Mouse (Mus musculus): Measurements from ENCODE around the gene Ndufs8. TPM values are rescaled to one million over a fixed set of nuclear protein-coding genes. Genes with fewer than 3 reads are reported as not detected.
A peak's percentile ranks its signal among the peaks of the same experiment; 100 is the strongest.

Ndufs8 gene
- polyA plus RNA-seq, 1 experiment from 2014 or later: 361 TPM

DNA sequence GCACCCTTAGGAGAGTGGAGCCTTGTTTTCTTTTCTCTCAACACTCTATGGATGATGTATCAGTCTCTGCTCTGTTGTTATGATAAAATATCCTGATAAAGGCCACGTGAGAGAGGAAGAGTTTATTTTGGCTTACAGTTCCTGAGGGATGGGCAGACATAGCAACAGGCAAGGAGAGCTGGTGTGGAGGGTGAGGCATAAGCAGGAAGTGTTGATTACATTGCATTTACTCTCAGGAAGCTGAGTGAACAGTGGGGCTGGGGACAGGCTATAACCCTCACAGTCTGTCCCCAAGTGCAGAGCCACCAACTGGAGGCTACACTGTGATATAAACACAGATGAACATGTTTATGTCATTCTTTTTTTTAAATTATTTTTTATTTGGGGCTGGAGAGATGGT, 39.5 kb upstream of the Ndufs8 start:
- Histone ChIP-seq H3K4me2 (replicated peaks; ENCODE audit: low read depth, low read length) (no peak overlapping the region), H3K9ac (replicated peaks; ENCODE audit: low read depth, low read length) (no peak overlapping the region), H3K27ac (ENCODE audit: low read length) (no peak overlapping the region), H3K27me3 (ENCODE audit: control insufficient read depth, insufficient read depth, low read length) (no peaks in the 10 kb centered on the region), H3K36me3 (ENCODE audit: control insufficient read depth, insufficient read depth, low read length) (no peaks in the 10 kb centered on the region), H3K4me3 (ENCODE audit: low read depth, low read length) (no peak overlapping the region), H3K4me1 (ENCODE audit: control insufficient read depth, insufficient read depth, low read length) (no peaks in the 10 kb centered on the region), H3K9me3 (ENCODE audit: control insufficient read depth, low read depth, low read length) (no peaks in the 10 kb centered on the region)
- no peak for ATAC-seq (ENCODE audit: insufficient number of reproducible peaks, insufficient read depth, low FRiP score, low read depth)
- WGBS: 26% methylated on average over 1 of the region's 1 CpGs

DNA sequence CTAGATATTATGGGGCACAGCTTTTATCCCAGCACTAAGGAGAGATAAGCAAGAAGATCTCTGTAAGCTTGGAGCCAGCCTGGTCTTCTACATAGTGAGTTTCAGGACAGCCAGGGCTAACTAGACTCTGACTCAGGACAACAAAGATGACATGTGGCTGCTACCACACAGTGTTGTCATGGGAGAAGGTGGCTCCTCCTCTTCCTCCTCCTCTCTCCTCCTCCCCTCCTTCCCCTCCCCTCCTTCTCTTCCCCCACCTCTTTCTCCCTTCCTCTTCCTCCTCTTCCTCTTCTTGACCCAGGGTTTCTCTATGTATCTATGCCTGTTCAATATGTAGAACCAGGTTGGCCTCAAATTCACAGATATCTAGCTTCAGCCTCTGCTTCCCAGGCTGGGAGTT, 38.9 kb upstream of the Ndufs8 start:
- Histone ChIP-seq H3K9ac (replicated peaks; ENCODE audit: low read depth, low read length) (no peak overlapping the region), H3K27me3 (ENCODE audit: control insufficient read depth, insufficient read depth, low read length) (no peaks in the 10 kb centered on the region), H3K4me1 (ENCODE audit: control insufficient read depth, insufficient read depth, low read length) (no peaks in the 10 kb centered on the region), H3K36me3 (ENCODE audit: control insufficient read depth, insufficient read depth, low read length) (no peaks in the 10 kb centered on the region), H3K4me3 (ENCODE audit: low read depth, low read length) (no peak overlapping the region), H3K4me2 (replicated peaks; ENCODE audit: low read depth, low read length) (no peak overlapping the region), H3K27ac (ENCODE audit: low read length) (no peak overlapping the region), H3K9me3 (ENCODE audit: control insufficient read depth, low read depth, low read length) (no peaks in the 10 kb centered on the region)
- no peak for ATAC-seq (ENCODE audit: insufficient number of reproducible peaks, insufficient read depth, low FRiP score, low read depth)

DNA sequence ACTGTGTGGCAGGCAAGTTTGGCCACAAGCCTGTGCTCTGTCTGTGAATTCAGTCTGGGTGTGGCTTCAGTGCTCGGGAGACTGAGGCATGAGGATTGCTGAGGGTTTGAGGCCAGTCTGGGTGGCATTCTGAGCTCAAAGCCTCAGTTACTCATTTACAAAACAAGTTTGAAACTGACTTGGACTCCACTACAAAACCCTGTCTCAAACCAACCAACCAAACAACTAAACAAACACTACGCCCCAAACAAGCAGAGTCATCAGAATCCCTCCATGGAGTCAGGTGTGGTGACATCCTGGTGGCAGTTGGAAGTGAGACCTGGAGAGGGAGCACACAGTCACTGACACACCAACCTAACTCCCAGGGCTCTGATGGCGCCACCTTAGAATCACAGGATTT, 37.8 kb upstream of the Ndufs8 start:
- no peaks in the 10 kb centered on the region for H3K4me1 ChIP-seq (ENCODE audit: control insufficient read depth, insufficient read depth, low read length)
- no peak overlapping the region for H3K4me3 ChIP-seq (ENCODE audit: low read depth, low read length)
- WGBS: 78% methylated on average over 3 of the region's 3 CpGs
- ATAC-seq (ENCODE audit: insufficient number of reproducible peaks, insufficient read depth, low FRiP score, low read depth): no peak
- no peak overlapping the region for H3K9ac ChIP-seq (replicated peaks; ENCODE audit: low read depth, low read length)
- no peaks in the 10 kb centered on the region for H3K36me3 ChIP-seq (ENCODE audit: control insufficient read depth, insufficient read depth, low read length)
- H3K27ac ChIP-seq (ENCODE audit: low read length): no peak overlapping the region
- H3K27me3 ChIP-seq (ENCODE audit: control insufficient read depth, insufficient read depth, low read length): no peaks in the 10 kb centered on the region
- no peaks in the 10 kb centered on the region for H3K9me3 ChIP-seq (ENCODE audit: control insufficient read depth, low read depth, low read length)
- H3K4me2 ChIP-seq (replicated peaks; ENCODE audit: low read depth, low read length): no peak overlapping the region

DNA sequence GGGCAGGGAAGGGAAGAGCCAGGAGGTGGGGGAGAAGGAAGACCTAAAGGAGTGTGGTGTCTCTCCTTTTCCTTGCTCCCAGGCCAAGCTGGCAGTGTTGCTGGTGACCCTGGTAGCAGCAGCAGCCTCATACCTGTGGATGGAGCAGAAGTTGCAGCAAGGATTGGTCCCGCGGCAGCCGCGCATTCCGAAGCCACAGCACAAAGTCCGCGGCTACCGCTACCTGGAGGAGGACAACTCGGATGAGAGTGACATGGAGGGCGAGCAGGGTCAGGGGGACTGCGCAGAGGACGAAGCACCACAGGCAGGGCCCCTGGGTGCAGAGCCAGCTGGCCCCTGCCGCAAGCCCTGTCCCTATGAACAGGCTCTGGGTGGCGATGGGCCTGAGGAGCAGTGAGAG, 36.0 kb upstream of the Ndufs8 start:
- WGBS: 71% methylated on average over 14 of the region's 14 CpGs
- Histone ChIP-seq H3K9me3 (ENCODE audit: control insufficient read depth, low read depth, low read length) (no peaks in the 10 kb centered on the region), H3K4me1 (ENCODE audit: control insufficient read depth, insufficient read depth, low read length) (no peaks in the 10 kb centered on the region), H3K4me2 (replicated peaks; ENCODE audit: low read depth, low read length) (no peak overlapping the region), H3K27me3 (ENCODE audit: control insufficient read depth, insufficient read depth, low read length) (no peaks in the 10 kb centered on the region), H3K4me3 (ENCODE audit: low read depth, low read length) (no peak overlapping the region), H3K27ac (ENCODE audit: low read length) (no peak overlapping the region), H3K36me3 (ENCODE audit: control insufficient read depth, insufficient read depth, low read length) (no peaks in the 10 kb centered on the region), H3K9ac (replicated peaks; ENCODE audit: low read depth, low read length) (no peak overlapping the region)
- no peak for ATAC-seq (ENCODE audit: insufficient number of reproducible peaks, insufficient read depth, low FRiP score, low read depth)

DNA sequence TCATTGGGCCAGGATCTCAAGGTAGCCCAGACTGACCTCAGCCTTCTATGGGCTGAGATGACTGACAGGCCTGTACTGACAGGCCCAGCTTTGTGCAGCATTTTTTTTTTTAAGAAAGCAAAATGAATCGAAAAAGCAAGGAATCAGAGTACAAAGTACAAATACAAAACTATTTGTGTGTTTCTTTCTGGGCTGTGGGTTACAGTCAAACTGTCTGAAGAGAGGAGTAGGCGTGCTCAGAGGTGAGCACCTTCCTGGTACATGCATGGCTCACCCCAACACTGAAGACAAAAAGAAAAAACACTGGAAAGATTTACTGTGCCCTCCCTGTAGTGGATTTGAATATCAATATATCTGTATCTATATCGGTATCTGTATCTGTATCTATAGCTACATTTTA, 35.2 kb upstream of the Ndufs8 start:
- 71% methylated on average over 3 of the region's 3 CpGs for WGBS
- H3K4me1 ChIP-seq (ENCODE audit: control insufficient read depth, insufficient read depth, low read length): no peaks in the 10 kb centered on the region; the same call in 1 of the 2 replicates
- no peak for ATAC-seq (ENCODE audit: insufficient number of reproducible peaks, insufficient read depth, low FRiP score, low read depth)

DNA sequence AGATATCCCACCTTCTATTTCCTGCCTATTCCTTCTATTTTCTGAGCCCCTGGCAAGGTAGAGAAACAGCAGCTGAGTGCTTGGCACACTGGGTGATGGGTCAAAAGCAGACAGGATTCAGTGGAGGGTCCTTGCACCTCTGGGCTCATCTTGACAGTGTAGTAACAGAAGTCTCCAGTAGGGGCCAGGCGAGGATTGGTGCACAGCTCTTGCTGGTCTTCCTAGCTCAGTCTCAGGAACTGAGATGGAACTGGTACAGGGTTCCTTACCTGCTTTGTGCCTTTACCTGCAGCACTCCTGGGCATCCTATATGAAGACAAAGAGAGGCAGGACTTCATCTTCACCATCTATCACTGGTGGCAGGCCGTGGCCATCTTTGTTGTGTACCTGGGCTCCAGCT, 34.1 kb upstream of the Ndufs8 start:
- no peak overlapping the region for H3K9ac ChIP-seq (replicated peaks; ENCODE audit: low read depth, low read length)
- H3K9me3 ChIP-seq (ENCODE audit: control insufficient read depth, low read depth, low read length): no peaks in the 10 kb centered on the region
- H3K36me3 ChIP-seq (ENCODE audit: control insufficient read depth, insufficient read depth, low read length): no peaks in the 10 kb centered on the region
- no peak overlapping the region for H3K4me2 ChIP-seq (replicated peaks; ENCODE audit: low read depth, low read length)
- no peak overlapping the region for H3K27ac ChIP-seq (ENCODE audit: low read length)
- no peaks in the 10 kb centered on the region; the same call in 1 of the 2 replicates for H3K4me1 ChIP-seq (ENCODE audit: control insufficient read depth, insufficient read depth, low read length)
- no peak overlapping the region for H3K4me3 ChIP-seq (ENCODE audit: low read depth, low read length)
- ATAC-seq (ENCODE audit: insufficient number of reproducible peaks, insufficient read depth, low FRiP score, low read depth): 0 out of 2 replicates have a peak, but pooled peaks have one; percentile 43
- 23% methylated on average over 2 of the region's 2 CpGs for WGBS
- no peaks in the 10 kb centered on the region for H3K27me3 ChIP-seq (ENCODE audit: control insufficient read depth, insufficient read depth, low read length)

More for the DNA sequence above, 35.2 kb upstream of the Ndufs8 start:
- Histone ChIP-seq H3K4me3 (ENCODE audit: low read depth, low read length) (no peak overlapping the region), H3K27me3 (ENCODE audit: control insufficient read depth, insufficient read depth, low read length) (no peaks in the 10 kb centered on the region), H3K27ac (ENCODE audit: low read length) (no peak overlapping the region), H3K4me2 (replicated peaks; ENCODE audit: low read depth, low read length) (no peak overlapping the region), H3K9ac (replicated peaks; ENCODE audit: low read depth, low read length) (no peak overlapping the region), H3K36me3 (ENCODE audit: control insufficient read depth, insufficient read depth, low read length) (no peaks in the 10 kb centered on the region), H3K9me3 (ENCODE audit: control insufficient read depth, low read depth, low read length) (no peaks in the 10 kb centered on the region)

DNA sequence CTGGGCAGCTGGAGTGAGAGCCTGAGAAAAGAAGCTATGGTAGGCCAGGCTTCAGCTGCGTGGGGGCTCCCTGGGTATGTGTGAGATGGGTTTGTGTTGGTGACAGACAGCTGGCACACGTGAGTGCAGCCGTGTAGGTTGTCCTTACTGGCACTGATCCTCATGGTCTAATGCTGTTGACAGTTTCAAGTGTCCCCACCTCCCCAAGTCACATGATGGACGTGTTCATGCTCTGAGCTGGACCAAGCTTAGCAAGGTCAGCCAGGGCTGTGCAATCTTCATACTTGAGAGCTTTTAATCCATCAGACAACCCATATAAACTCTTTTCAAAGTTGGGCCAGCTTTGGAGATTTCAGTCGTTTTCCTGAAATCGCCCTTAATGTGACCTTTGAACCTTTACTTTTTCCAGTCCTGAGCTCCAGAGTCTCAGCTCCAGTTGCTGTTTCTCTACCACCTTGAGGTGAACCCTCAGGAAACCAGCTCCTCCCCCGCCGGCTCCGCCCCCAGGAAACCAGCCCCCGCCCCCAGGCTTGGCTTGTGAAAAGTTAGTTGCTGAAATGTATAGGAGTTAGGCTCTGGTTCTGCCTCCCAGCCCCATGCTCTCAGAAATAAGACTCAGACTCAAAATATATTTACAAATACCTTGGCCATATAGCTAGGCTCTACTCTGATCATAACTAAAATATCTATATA, 33.4 kb upstream of the Ndufs8 start:
- Histone ChIP-seq H3K4me1 (ENCODE audit: control insufficient read depth, insufficient read depth, low read length) (no peaks in the 10 kb centered on the region; the same call in 1 of the 2 replicates), H3K9me3 (ENCODE audit: control insufficient read depth, low read depth, low read length) (no peaks in the 10 kb centered on the region), H3K4me3 (ENCODE audit: low read depth, low read length) (no peak overlapping the region), H3K27me3 (ENCODE audit: control insufficient read depth, insufficient read depth, low read length) (no peaks in the 10 kb centered on the region), H3K36me3 (ENCODE audit: control insufficient read depth, insufficient read depth, low read length) (no peaks in the 10 kb centered on the region), H3K4me2 (replicated peaks; ENCODE audit: low read depth, low read length) (no peak overlapping the region), H3K9ac (replicated peaks; ENCODE audit: low read depth, low read length) (no peak overlapping the region), H3K27ac (ENCODE audit: low read length) (no peak overlapping the region)
- no peak for ATAC-seq (ENCODE audit: insufficient number of reproducible peaks, insufficient read depth, low FRiP score, low read depth)
- WGBS: 31% methylated on average over 10 of the region's 10 CpGs

DNA sequence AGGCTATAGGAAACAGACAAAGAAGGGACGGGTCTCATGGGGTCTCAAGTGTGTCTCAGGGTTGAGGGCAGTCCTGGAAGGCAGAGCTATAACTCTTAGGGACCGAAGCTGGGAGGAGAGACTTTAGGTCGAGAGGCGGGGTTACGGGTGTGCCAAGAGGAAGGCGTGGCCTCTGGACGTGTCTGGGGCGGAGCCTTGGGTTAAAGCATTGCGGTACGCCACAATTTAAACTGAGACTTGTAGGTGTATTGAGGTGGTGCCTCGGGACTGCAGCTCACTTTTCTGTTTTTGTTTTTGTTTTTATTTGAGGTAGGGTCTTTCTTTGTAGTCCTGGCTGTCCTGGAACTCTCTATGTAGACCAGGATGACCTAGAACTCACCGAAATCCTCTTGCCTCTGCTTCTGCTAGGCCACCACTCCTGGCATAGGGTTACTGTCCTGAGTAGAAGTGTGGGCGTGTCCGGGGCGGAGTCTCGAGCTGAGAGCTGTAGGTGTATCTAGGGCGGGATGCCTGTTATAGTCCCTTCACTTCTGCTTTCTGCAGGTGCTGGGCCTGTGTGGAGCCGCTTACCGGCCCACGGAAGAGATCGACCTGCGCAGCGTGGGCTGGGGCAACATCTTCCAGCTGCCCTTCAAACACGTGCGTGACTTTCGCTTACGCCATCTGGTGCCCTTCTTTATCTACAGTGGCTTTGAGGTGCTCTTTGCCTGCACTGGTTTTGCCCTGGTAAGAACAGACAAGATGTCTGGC, 30.6 kb upstream of the Ndufs8 start:
- Histone ChIP-seq H3K9ac (replicated peaks; ENCODE audit: low read depth, low read length) (no peak overlapping the region), H3K36me3 (ENCODE audit: control insufficient read depth, insufficient read depth, low read length) (no peaks in the 10 kb centered on the region), H3K4me3 (ENCODE audit: low read depth, low read length) (no peak overlapping the region), H3K27ac (ENCODE audit: low read length) (no peak overlapping the region), H3K4me1 (ENCODE audit: control insufficient read depth, insufficient read depth, low read length) (no peaks in the 10 kb centered on the region; the same call in 1 of the 2 replicates), H3K9me3 (ENCODE audit: control insufficient read depth, low read depth, low read length) (no peaks in the 10 kb centered on the region), H3K4me2 (replicated peaks; ENCODE audit: low read depth, low read length) (peak overlapping the region; percentile 25), H3K27me3 (ENCODE audit: control insufficient read depth, insufficient read depth, low read length) (no peaks in the 10 kb centered on the region)
- peak; percentile 66; the same call in 1 of the 2 replicates for ATAC-seq (ENCODE audit: insufficient number of reproducible peaks, insufficient read depth, low FRiP score, low read depth)
- WGBS: 21% methylated on average over 27 of the region's 27 CpGs
